Mouse (Mus musculus) small intestine, adult 2 months (tissue): ENCODE measurements at regions not wholly inside any gene's neighbourhood (a gene's known extent, or its start where the extent isn't known, plus 50 kb on each side); places are given as distances from the start of the nearest gene placed in this dataset.

Experiments
- CTCF ChIP-seq: fragments of 200-500 bp; IDR thresholded peaks from 2 replicates; pipeline ENCODE4 v1.5.1; 2012; ENCODE audit warnings: low read depth, mild to moderate bottlenecking, control low read depth, inconsistent platforms, low read length, moderate library complexity, mixed read lengths; ENCODE audit not compliant: insufficient replicate concordance, insufficient read length; ENCODE audit errors: extremely low read depth
- POLR2A ChIP-seq: fragments of 200-500 bp; IDR thresholded peaks from 2 replicates; pipeline ENCODE4 v1.6.1; 2012; ENCODE audit warnings: low read depth, mild to moderate bottlenecking, control low read depth, inconsistent platforms, low read length, moderate library complexity

DNA sequence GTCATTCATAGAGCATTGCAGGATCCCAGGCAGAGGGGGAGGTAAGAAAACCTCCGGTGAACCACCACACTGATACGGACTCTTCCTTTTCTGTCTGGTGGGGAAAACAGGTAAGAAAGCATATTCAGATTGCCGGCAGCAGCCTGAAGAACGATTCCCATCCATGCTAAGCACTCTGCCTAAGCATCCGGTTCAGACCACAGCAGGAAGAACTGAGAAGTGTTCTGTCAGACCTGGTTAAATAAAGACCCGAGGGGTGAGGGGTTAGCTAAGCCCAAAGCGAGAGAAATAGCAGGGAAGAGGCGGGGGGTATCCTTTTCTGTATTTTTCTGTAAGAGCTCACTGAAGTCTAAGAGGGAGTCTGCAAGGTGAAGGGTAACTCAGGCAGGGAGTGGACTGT lies 342.1 kb downstream of the Rapgef2 start:
- TF ChIP-seq CTCF (no peak), POLR2A (no peak)
